In genomic region chr15:11858411-11858810, GRCm38 (mm10) we compare ENCODE assay signal across 17 mouse cellular contexts. TPM values are rescaled to one million over a fixed set of nuclear protein-coding genes. Genes with fewer than 3 reads are reported as not detected.
DNase-seq lines count a peak whose midpoint lies in the region.
"Had no signal": no experiment of that assay in that cellular context is flagged by ENCODE, and none has a peak within 500 bp of the region (broad histone marks: within the 10 kb centered on the region; RNA-seq: fewer than 3 reads in every experiment).

No protein-coding gene starts in this region.

- DNase-seq in heart, adult 11 months = peak; percentile 54
- DNase-seq in heart, adult 18-20 months = no peak
- DNase-seq in layer of hippocampus, adult 9-11 months = peak; percentile 41
- DNase-seq in layer of hippocampus, postnatal 14 days (ENCODE audit: low spot score in 2 of 2) = no peak
- DNase-seq in right cerebral cortex, adult 2 months (ENCODE audit: low spot score in 2 of 2) = peak; percentile 25 to 32
- DNase-seq in right cerebral cortex, postnatal 4 days = no peak
- DNase-seq in brain, adult 2 months (ENCODE audit: low read depth, low spot score) = peak; percentile 64
- no peak for DNase-seq in thymus, postnatal 14 days
- DNase-seq: adrenal gland, adult 2 months; adrenal gland, postnatal 10 days; adrenal gland, postnatal 25 days; cerebellum, adult 11-12 months; cerebellum, adult 2 months; cerebellum, adult 9-10 months; cerebellum, postnatal 10 days; cerebellum, postnatal 25 days had no signal

RNA-seq across cellular contexts. Expression of gene Npr3, which starts 48.7 kb away (rescaled TPM):
- 10 to 100 TPM; 25.9 to 35.1 TPM for total RNA-seq in heart, adult 18-20 months (2021)
- 10 to 100 TPM; 17.6 to 20.3 TPM for total RNA-seq in layer of hippocampus, postnatal 14 days (2021)
- total RNA-seq: MEL had no signal

Comparison
In these comparisons a context has a peak if more than half of its experiments do, and no peak if none do; other contexts are left out.
1. DNase-seq: peak in heart, adult 11 months (single experiment), layer of hippocampus, adult 9-11 months (single experiment), right cerebral cortex, adult 2 months (2 of 2) and brain, adult 2 months (single experiment); none in heart, adult 18-20 months (0 of 2), layer of hippocampus, postnatal 14 days (0 of 2), right cerebral cortex, postnatal 4 days (single experiment) and thymus, postnatal 14 days (single experiment).